Mouse (Mus musculus) left cerebral cortex, adult 11 months (tissue): Measurements from ENCODE around the gene 1700016K19Rik.
"Not testable (repeated sequence)": the region's sequence is repeated elsewhere in the genome, so short reads cannot be mapped to it uniquely, and the experiment has no call there.

ENCODE experiments used
- DNase-seq: peaks from one replicate; pipeline ENCODE4 v3.0.0; 2022; ENCODE audit warnings: low spot score

Gene 1700016K19Rik

GRCm38 (mm10) chr11:75985948-75986347 lies 13.8 kb upstream of the 1700016K19Rik start:
- DNase-seq: no peak

- no peak for DNase-seq
These were observed 8.5 kb upstream of the 1700016K19Rik start for GRCm38 (mm10) chr11:75990965-75991835.

GRCm38 (mm10) chr11:75991911-75992310 lies 7.8 kb upstream of the 1700016K19Rik start:
- DNase-seq: no peak

GRCm38 (mm10) chr11:75992481-75992880 lies 7.2 kb upstream of the 1700016K19Rik start:
- no peak for DNase-seq

- no peak for DNase-seq
These were observed 5.4 kb upstream of the 1700016K19Rik start for GRCm38 (mm10) chr11:75994357-75994756.

GRCm38 (mm10) chr11:76000701-76001100 lies 989 bp downstream of the 1700016K19Rik start:
- DNase-seq: no peak

- no peak for DNase-seq
These were observed 1.6 kb downstream of the 1700016K19Rik start for GRCm38 (mm10) chr11:76001237-76001878.

GRCm38 (mm10) chr11:76004276-76004675 lies 4.6 kb downstream of the 1700016K19Rik start:
- DNase-seq: not testable (repeated sequence)

- DNase-seq: no peak
These were observed 8.4 kb downstream of the 1700016K19Rik start for GRCm38 (mm10) chr11:76008162-76008561.

- DNase-seq: no peak
These were observed 9.4 kb downstream of the 1700016K19Rik start for GRCm38 (mm10) chr11:76009101-76009500.

- no peak for DNase-seq
These were observed 11.3 kb downstream of the 1700016K19Rik start for GRCm38 (mm10) chr11:76010838-76011624.

- DNase-seq: no peak
These were observed 15.5 kb downstream of the 1700016K19Rik start for GRCm38 (mm10) chr11:76015251-76015650.

- no peak for DNase-seq
These were observed 16.1 kb downstream of the 1700016K19Rik start for GRCm38 (mm10) chr11:76015814-76016213.

- no peak for DNase-seq
These were observed 20.2 kb downstream of the 1700016K19Rik start for GRCm38 (mm10) chr11:76019879-76020278.

GRCm38 (mm10) chr11:76020916-76021315 lies 21.2 kb downstream of the 1700016K19Rik start:
- DNase-seq: no peak

GRCm38 (mm10) chr11:76025080-76025583 lies 25.4 kb downstream of the 1700016K19Rik start:
- no peak for DNase-seq

- DNase-seq: no peak
These were observed 26.9 kb downstream of the 1700016K19Rik start for GRCm38 (mm10) chr11:76026527-76027138.

- no peak for DNase-seq
These were observed 27.7 kb downstream of the 1700016K19Rik start, which contains the start of gene Rflnb for GRCm38 (mm10) chr11:76027139-76028071. Gene Rflnb, minus strand, starts transcription at chr11:76027782.

GRCm38 (mm10) chr11:76028072-76028465 lies 28.4 kb downstream of the 1700016K19Rik start:
- DNase-seq: no peak

- DNase-seq: no peak
These were observed 33.6 kb downstream of the 1700016K19Rik start for GRCm38 (mm10) chr11:76033359-76033758.

GRCm38 (mm10) chr11:76033836-76034235 lies 34.1 kb downstream of the 1700016K19Rik start:
- DNase-seq: no peak
